Mouse (Mus musculus) gastrocnemius, postnatal 36 days (tissue): ENCODE measurements around the gene Fbxl19. TPM values are rescaled to one million over a fixed set of nuclear protein-coding genes. Genes with fewer than 3 reads are reported as not detected.
A peak's percentile ranks its signal among the peaks of the same experiment; 100 is the strongest.
"Not testable (repeated sequence)": the region's sequence is repeated elsewhere in the genome, so short reads cannot be mapped to it uniquely, and the experiment has no call there.

Experiments
- DNase-seq, 2 experiments: peaks; one replicate each; pipeline ENCODE4 v3.0.0; 2022
- intact Hi-C: fragments of 180-260 bp; cut with DNase I; formaldehyde crosslinking; loops from one replicate; pipeline ENCODE4 v1.15.1; 2025
- total RNA-seq, 2 experiments: library from RNA; stranded (reverse); gene quantifications; 2 replicates each; pipeline ENCODE4 v1.2.3; 2021

Gene Fbxl19
- total RNA-seq, 2 experiments from 2014 or later: 1.9 to 2.5 TPM

DNA sequence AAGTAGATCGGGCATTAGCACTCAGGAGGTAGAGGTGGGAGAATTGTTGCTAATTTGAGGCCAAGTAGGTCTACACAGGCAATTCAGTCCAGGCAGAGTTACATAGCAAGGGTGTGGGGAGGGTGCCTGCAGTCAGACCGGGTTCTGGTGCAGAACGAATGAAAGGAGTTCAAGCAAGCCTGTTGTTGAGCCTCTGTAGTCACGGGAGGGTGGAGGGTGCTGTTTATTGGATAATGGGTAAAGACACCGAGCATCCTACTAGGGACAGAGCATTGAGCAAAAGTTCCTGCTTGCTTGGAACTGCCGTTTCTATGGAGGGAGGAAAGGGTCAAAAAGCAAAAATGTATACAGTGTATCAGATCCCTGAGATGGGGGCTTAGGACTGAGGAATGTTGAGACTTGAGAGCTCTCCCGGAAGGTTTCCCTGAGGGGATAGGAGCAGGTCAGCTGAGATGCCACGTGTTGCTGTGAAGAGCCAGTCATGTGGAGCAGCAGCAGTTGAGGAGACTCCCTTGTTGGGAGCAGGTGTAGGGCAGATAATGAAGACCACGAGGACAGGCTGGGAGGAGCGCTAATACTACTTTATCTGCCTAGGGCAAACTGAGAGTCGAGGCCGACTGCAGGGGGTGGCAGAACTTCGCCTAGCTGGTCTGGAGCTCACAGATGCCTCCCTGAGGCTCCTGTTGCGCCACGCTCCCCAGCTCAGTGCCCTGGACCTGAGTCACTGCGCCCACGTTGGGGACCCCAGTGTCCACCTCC lies 22.7 kb downstream of the Fbxl19 start:
- intact Hi-C loops: no loop called here
- DNase-seq: no peak

GRCm38 (mm10) chr7:127767671-127768345 lies 23.5 kb downstream of the Fbxl19 start:
- DNase-seq: no peak
- intact Hi-C loops: no loop called here

- intact Hi-C loops: no loop called here
- DNase-seq: no peak
Observed at GRCm38 (mm10) chr7:127768346-127768996, 24.1 kb downstream of the Fbxl19 start.

GRCm38 (mm10) chr7:127768997-127769593 lies 24.8 kb downstream of the Fbxl19 start:
- peak; percentile 91 for DNase-seq
- intact Hi-C loops: no loop called here

- DNase-seq: peak; percentile 82 to 90
- intact Hi-C loops: no loop called here
Observed at GRCm38 (mm10) chr7:127769651-127770038, 25.3 kb downstream of the Fbxl19 start, which contains the start of gene Orai3. Orai3 (plus strand) TSS chr7:127769815.

DNA sequence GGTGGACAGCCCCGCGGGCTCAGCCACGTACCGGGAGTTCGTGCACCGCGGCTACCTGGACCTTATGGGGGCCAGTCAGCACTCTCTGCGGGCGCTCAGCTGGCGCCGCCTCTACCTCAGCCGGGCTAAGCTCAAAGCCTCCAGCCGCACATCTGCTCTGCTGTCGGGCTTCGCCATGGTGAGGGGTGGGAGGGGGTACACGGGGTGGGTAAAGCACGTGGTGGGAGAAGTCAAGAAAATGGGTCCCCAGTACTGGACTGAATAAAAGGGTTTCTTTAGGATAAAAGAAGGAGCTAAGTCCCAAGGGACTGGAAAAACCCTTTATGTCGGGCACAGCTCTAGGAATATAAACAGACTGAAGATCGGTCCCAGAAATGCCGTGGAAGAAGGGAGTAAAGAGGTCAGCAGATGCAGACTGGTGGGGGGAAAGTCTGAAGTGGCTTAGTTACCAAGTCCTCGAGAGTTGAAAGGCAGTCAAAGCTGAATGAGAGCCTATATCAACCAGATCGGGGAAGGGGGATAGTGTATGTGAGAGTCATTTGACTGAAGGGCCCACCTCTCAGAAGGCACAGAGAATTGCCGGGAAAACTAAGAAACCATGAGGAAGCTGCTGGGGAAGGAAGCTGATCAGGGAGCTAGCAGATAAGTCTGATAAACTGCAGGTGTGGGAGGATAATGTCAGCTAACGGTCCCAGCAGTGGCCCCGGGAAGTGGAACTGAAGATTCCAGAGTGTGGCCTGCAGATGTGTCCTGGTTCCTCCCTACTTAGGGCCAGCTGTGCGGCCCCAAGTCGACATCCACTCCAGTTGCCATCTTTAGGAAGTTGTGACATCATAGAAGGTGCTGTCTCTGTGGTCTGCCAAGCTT lies 25.9 kb downstream of the Fbxl19 start:
- intact Hi-C loops: no loop called here
- DNase-seq: no peak

- DNase-seq: no peak
- intact Hi-C loops: no loop called here
Observed at GRCm38 (mm10) chr7:127771262-127771661, 26.9 kb downstream of the Fbxl19 start.

DNA sequence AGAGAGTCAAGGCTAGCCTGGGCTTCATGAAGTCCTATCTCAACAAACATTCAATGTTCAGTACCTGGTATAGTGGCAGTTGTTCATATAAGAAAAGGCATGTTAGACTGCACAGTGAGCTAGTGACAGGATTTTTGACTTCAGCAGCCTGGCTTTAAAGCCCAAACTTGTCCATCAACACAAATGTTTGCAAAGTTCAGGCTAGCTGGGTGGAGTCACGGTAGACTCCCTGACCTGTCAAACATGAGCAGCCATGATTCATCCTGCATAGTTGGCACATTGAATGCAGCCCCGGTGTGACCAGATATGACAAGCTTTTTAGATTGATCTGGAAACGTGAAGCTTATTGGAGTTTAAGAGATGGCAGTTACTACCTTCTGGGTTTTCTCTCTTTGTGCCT lies 27.7 kb downstream of the Fbxl19 start:
- no peak for DNase-seq
- intact Hi-C loops: no loop called here

DNA sequence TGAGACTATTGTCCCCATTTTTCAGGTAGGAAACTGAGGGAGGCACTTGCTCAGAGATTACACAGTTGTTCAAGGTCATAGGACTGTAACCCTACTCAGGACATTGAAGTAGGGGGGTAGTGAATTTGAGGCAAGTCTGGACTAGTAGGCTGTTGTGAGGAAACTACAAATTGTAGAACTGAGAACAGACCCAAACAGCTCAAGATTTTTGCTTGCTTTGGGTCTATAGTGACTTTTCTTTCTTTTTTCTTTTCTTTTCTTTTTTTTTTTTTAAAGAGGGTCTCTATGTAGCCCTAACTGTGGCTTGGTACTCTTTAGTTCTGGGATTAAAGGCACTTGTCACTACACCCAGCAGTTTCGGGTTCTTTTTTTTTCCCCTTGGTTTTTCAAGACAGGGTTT lies 28.2 kb downstream of the Fbxl19 start:
- intact Hi-C loops: no loop called here
- no peak for DNase-seq

GRCm38 (mm10) chr7:127773664-127774384 lies 29.5 kb downstream of the Fbxl19 start:
- intact Hi-C loops: no loop called here

GRCm38 (mm10) chr7:127775837-127776236 lies 31.5 kb downstream of the Fbxl19 start:
- DNase-seq, intact Hi-C loops: not testable (repeated sequence)

More at GRCm38 (mm10) chr7:127773664-127774384, 29.5 kb downstream of the Fbxl19 start:
- DNase-seq: peak; percentile 57 to 67

GRCm38 (mm10) chr7:127776426-127776825 lies 32.1 kb downstream of the Fbxl19 start, which contains the start of gene Setd1a:
Setd1a (plus strand) TSS chr7:127776670.
- peak; percentile 78 to 88 for DNase-seq
- intact Hi-C loops: no loop called here

DNA sequence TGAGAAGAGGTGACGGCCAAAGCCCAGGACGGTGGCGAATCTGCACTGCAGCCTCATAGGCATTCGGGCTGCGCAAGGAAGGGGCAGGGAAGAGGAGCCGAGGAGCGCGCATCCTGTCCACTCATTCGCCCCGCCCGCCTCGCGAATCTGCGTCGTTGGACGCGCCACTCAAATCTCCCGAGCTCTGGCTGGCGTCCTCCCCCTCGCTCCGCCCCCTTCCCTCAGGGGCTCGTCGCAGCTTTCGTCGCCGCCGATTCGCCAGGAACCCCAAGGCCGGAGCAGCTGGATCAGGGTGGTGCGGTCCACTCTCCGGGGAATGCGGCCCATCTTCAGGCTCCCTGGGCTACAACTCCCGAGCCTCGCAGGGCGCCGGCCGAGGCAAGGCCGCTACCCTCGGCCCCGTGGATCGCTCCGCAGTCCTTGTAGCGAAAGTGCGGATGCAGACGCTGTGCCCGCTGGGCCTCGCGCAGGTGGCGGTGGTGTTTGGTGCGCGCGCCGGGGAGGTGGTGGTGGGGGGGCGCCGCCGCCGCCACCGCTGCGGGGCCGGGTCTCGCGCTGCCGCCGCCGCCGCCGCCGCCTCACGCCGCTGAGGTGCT lies 32.6 kb downstream of the Fbxl19 start:
- intact Hi-C loops: no loop called here
- DNase-seq: peak; percentile 96

GRCm38 (mm10) chr7:127777474-127778266 lies 33.3 kb downstream of the Fbxl19 start:
- intact Hi-C loops: no loop called here

DNA sequence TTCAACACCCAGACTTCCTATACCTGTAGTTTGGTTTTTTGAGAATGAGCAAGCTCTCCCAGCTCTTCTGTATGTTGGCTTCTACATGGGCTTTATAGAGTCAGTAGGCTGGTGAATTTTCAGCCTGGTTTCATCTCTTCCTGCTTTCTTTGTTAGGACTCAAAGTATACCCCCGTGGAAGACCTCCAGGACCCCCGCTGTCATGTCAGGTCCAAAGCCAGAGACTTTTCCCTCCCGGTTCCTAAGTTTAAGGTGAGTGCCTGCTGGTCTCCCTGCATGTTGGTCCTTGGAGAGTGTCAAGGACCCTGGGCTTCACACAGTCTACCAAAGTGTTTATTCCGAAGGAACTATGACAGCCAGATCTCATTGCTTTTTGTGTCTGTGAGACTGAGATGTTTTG lies 34.0 kb downstream of the Fbxl19 start:
- intact Hi-C loops: no loop called here
- no peak for DNase-seq

More at GRCm38 (mm10) chr7:127777474-127778266, 33.3 kb downstream of the Fbxl19 start:
- DNase-seq: no peak

DNA sequence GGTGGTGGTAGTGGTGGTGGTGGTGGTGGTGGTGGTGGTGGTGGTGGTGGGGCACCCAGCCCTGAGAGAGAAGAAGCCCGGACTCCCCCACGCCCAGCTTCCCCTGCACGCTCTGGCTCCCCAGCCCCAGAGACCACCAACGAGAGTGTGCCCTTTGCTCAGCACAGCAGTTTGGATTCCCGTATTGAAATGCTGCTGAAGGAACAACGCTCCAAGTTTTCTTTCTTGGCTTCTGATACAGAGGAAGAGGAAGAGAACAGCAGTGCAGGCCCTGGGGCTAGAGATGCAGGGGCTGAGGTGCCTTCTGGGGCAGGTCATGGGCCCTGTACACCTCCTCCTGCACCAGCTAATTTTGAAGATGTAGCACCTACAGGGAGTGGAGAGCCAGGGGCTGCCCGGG lies 41.0 kb downstream of the Fbxl19 start, which contains the start of gene Gm49388:
Gene Gm49388, plus strand, starts transcription at position 301 of the 400 bp plus-strand sequence.
- intact Hi-C loops: no loop called here
- DNase-seq: no peak

DNA sequence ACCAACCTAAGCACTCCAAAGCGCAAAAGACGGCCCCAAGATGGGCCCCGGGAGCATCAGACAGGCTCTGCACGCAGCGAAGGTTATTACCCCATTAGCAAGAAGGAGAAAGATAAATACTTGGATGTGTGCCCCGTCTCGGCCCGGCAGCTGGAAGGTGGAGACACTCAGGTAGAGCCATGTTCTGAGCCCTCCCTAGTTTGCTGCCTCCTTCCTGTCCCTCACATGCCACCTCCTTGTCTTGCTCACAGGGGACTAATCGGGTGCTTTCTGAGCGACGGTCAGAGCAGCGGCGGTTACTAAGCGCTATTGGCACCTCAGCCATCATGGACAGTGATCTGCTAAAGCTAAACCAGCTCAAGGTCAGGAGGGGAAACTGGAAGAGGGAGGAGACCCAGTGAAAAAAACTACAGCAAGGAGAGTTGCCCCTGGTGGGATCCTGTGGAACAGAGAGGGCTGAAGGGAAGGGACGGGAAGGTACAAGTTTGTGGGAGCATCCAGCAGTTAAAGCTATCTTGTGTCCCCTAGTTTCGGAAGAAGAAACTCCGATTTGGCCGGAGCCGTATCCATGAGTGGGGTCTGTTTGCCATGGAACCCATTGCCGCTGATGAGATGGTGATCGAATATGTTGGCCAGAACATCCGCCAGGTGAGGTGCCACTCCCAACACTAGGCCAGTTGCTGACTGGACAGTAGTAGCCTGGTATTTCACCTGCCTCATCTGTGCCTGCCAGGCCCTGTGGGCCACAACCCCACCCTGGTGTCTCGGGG lies 52.9 kb downstream of the Fbxl19 start:
- intact Hi-C loops: no loop called here
- DNase-seq: no peak
